Mouse (Mus musculus): Measurements from ENCODE around the gene Plekhg4. TPM values are rescaled to one million over a fixed set of nuclear protein-coding genes. Genes with fewer than 3 reads are reported as not detected.
A peak's percentile ranks its signal among the peaks of the same experiment; 100 is the strongest.

The Plekhg4 gene
- total RNA-seq, 1 experiment: 3.1 TPM

GRCm38 (mm10) chr8:105408331-105408730, 35.3 kb downstream of the Plekhg4 start:
- no peak for DNase-seq (ENCODE audit: low read depth, low spot score)
- Histone ChIP-seq H3K9me3 (ENCODE audit: control insufficient read depth, insufficient read depth, low read depth, low read length) (no peaks in the 10 kb centered on the region), H3K27ac (ENCODE audit: insufficient read depth, low read depth, low read length, poor library complexity, severe bottlenecking) (no peak overlapping the region), H3K4me1 (ENCODE audit: control insufficient read depth in 2 of 2, insufficient read depth in 2 of 2, low read length in 2 of 2, poor library complexity in 1 of 2) (no peaks in the 10 kb centered on the region), H3K4me3 (ENCODE audit: insufficient read depth in 1 of 2, low read depth in 1 of 2, low read length in 2 of 2, poor library complexity in 1 of 2, severe bottlenecking in 1 of 2) (no peak overlapping the region), H3K36me3 (ENCODE audit: control insufficient read depth, insufficient read depth, low read length, poor library complexity, severe bottlenecking) (no peaks in the 10 kb centered on the region), H3K9ac (ENCODE audit: insufficient read depth, low read depth, low read length, poor library complexity, severe bottlenecking) (no peak overlapping the region)
- TF ChIP-seq HCFC1 (IDR thresholded peaks at IDR 0.05; ENCODE audit: borderline replicate concordance, insufficient read depth, low read length) (no peak), ZNF384 (IDR thresholded peaks at IDR 0.05; ENCODE audit: low read depth, low read length) (no peak), ZC3H11A (IDR thresholded peaks at IDR 0.05; ENCODE audit: borderline replicate concordance, low read depth, low read length) (no peak), CHD2 (IDR thresholded peaks at IDR 0.05; ENCODE audit: low read depth, low read length) (no peak)
- in situ Hi-C loops (cut with MboI; ENCODE audit: low sequenced_read_pairs in 2 of 2, unreplicated experiment in 2 of 2): no loop called here

- no peak for TF ChIP-seq ZNF384 (IDR thresholded peaks at IDR 0.05; ENCODE audit: low read depth, low read length)
- no peak for TF ChIP-seq MAFK (IDR thresholded peaks at IDR 0.05; ENCODE audit: insufficient read depth, low read depth, low read length)
- no peak for TF ChIP-seq HCFC1 (IDR thresholded peaks at IDR 0.05; ENCODE audit: borderline replicate concordance, insufficient read depth, low read length)
- no peak for TF ChIP-seq CHD2 (IDR thresholded peaks at IDR 0.05; ENCODE audit: low read depth, low read length)
- TF ChIP-seq ZC3H11A (IDR thresholded peaks at IDR 0.05; ENCODE audit: borderline replicate concordance, low read depth, low read length): no peak
- peaks cover 0 to 3% of the 10 kb centered on the region in 2 experiments; a peak in 1 of 4 replicates for H3K4me1 ChIP-seq (ENCODE audit: control insufficient read depth in 2 of 2, insufficient read depth in 2 of 2, low read length in 2 of 2, poor library complexity in 1 of 2)
- no peak overlapping the region for H3K9ac ChIP-seq (ENCODE audit: insufficient read depth, low read depth, low read length, poor library complexity, severe bottlenecking)
- no peak overlapping the region for H3K27ac ChIP-seq (ENCODE audit: insufficient read depth, low read depth, low read length, poor library complexity, severe bottlenecking)
- H3K4me3 ChIP-seq (ENCODE audit: insufficient read depth in 1 of 2, low read depth in 1 of 2, low read length in 2 of 2, poor library complexity in 1 of 2, severe bottlenecking in 1 of 2): no peak overlapping the region
- H3K9me3 ChIP-seq (ENCODE audit: control insufficient read depth, insufficient read depth, low read depth, low read length): no peaks in the 10 kb centered on the region
- in situ Hi-C loops (cut with MboI; ENCODE audit: low sequenced_read_pairs in 2 of 2, unreplicated experiment in 2 of 2): no loop called here
- DNase-seq (ENCODE audit: low read depth, low spot score): no peak
- no peaks in the 10 kb centered on the region for H3K36me3 ChIP-seq (ENCODE audit: control insufficient read depth, insufficient read depth, low read length, poor library complexity, severe bottlenecking)
Observed at GRCm38 (mm10) chr8:105409947-105410346, 36.9 kb downstream of the Plekhg4 start.

GRCm38 (mm10) chr8:105413391-105413790, 40.3 kb downstream of the Plekhg4 start, which contains the start of the genes Kctd19 and Lrrc36:
TSS of gene Kctd19 (minus strand) at chr8:105413502.
TSS of gene Lrrc36 (plus strand) at chr8:105413571.
- no peaks in the 10 kb centered on the region for H3K9me3 ChIP-seq (ENCODE audit: control insufficient read depth, insufficient read depth, low read depth, low read length)
- H3K4me1 ChIP-seq (ENCODE audit: control insufficient read depth in 2 of 2, insufficient read depth in 2 of 2, low read length in 2 of 2, poor library complexity in 1 of 2): peaks cover 0 to 3% of the 10 kb centered on the region in 2 experiments; a peak in 1 of 4 replicates
- H3K36me3 ChIP-seq (ENCODE audit: control insufficient read depth, insufficient read depth, low read length, poor library complexity, severe bottlenecking): no peaks in the 10 kb centered on the region
- peak within 1 kb of the TSS; percentile 60 for H3K9ac ChIP-seq (ENCODE audit: insufficient read depth, low read depth, low read length, poor library complexity, severe bottlenecking)
- in situ Hi-C loops (cut with MboI; ENCODE audit: low sequenced_read_pairs in 2 of 2, unreplicated experiment in 2 of 2): no loop called here
- H3K4me3 ChIP-seq (ENCODE audit: insufficient read depth in 1 of 2, low read depth in 1 of 2, low read length in 2 of 2, poor library complexity in 1 of 2, severe bottlenecking in 1 of 2): peak within 1 kb of the TSS; percentile 41 to 64; a peak in 3 of 4 replicates
- DNase-seq (ENCODE audit: low read depth, low spot score): peak; percentile 83
- H3K27ac ChIP-seq (ENCODE audit: insufficient read depth, low read depth, low read length, poor library complexity, severe bottlenecking): no peak within 1 kb of the TSS
- peak; percentile 48; the same call in 1 of the 2 replicates for TF ChIP-seq HCFC1 (IDR thresholded peaks at IDR 0.05; ENCODE audit: borderline replicate concordance, insufficient read depth, low read length)
- TF ChIP-seq ZNF384 (IDR thresholded peaks at IDR 0.05; ENCODE audit: low read depth, low read length): no peak
- TF ChIP-seq MAFK (IDR thresholded peaks at IDR 0.05; ENCODE audit: insufficient read depth, low read depth, low read length): no peak
- TF ChIP-seq CHD2 (IDR thresholded peaks at IDR 0.05; ENCODE audit: low read depth, low read length): peak; percentile 77

GRCm38 (mm10) chr8:105418992-105419391, 45.9 kb downstream of the Plekhg4 start:
- in situ Hi-C loops (cut with MboI; ENCODE audit: low sequenced_read_pairs in 2 of 2, unreplicated experiment in 2 of 2): no loop called here
- H3K9me3 ChIP-seq (ENCODE audit: control insufficient read depth, insufficient read depth, low read depth, low read length): no peaks in the 10 kb centered on the region
- no peak overlapping the region for H3K9ac ChIP-seq (ENCODE audit: insufficient read depth, low read depth, low read length, poor library complexity, severe bottlenecking)
- H3K4me1 ChIP-seq (ENCODE audit: control insufficient read depth in 2 of 2, insufficient read depth in 2 of 2, low read length in 2 of 2, poor library complexity in 1 of 2): no peaks in the 10 kb centered on the region
- no peak overlapping the region for H3K27ac ChIP-seq (ENCODE audit: insufficient read depth, low read depth, low read length, poor library complexity, severe bottlenecking)
- TF ChIP-seq HCFC1 (IDR thresholded peaks at IDR 0.05; ENCODE audit: borderline replicate concordance, insufficient read depth, low read length): no peak
- TF ChIP-seq CHD2 (IDR thresholded peaks at IDR 0.05; ENCODE audit: low read depth, low read length): no peak
- no peak for TF ChIP-seq ZNF384 (IDR thresholded peaks at IDR 0.05; ENCODE audit: low read depth, low read length)
- TF ChIP-seq MAFK (IDR thresholded peaks at IDR 0.05; ENCODE audit: insufficient read depth, low read depth, low read length): no peak
- no peak for TF ChIP-seq ZC3H11A (IDR thresholded peaks at IDR 0.05; ENCODE audit: borderline replicate concordance, low read depth, low read length)
- H3K36me3 ChIP-seq (ENCODE audit: control insufficient read depth, insufficient read depth, low read length, poor library complexity, severe bottlenecking): no peaks in the 10 kb centered on the region
- DNase-seq (ENCODE audit: low read depth, low spot score): no peak
- no peak overlapping the region for H3K4me3 ChIP-seq (ENCODE audit: insufficient read depth in 1 of 2, low read depth in 1 of 2, low read length in 2 of 2, poor library complexity in 1 of 2, severe bottlenecking in 1 of 2)

- Histone ChIP-seq H3K36me3 (ENCODE audit: control insufficient read depth, insufficient read depth, low read length, poor library complexity, severe bottlenecking) (no peaks in the 10 kb centered on the region), H3K9ac (ENCODE audit: insufficient read depth, low read depth, low read length, poor library complexity, severe bottlenecking) (no peak overlapping the region), H3K4me1 (ENCODE audit: control insufficient read depth in 2 of 2, insufficient read depth in 2 of 2, low read length in 2 of 2, poor library complexity in 1 of 2) (no peaks in the 10 kb centered on the region), H3K27ac (ENCODE audit: insufficient read depth, low read depth, low read length, poor library complexity, severe bottlenecking) (no peak overlapping the region), H3K9me3 (ENCODE audit: control insufficient read depth, insufficient read depth, low read depth, low read length) (no peaks in the 10 kb centered on the region), H3K4me3 (ENCODE audit: insufficient read depth in 1 of 2, low read depth in 1 of 2, low read length in 2 of 2, poor library complexity in 1 of 2, severe bottlenecking in 1 of 2) (no peak overlapping the region)
- in situ Hi-C loops (cut with MboI; ENCODE audit: low sequenced_read_pairs in 2 of 2, unreplicated experiment in 2 of 2): no loop called here
- no peak for TF ChIP-seq ZNF384 (IDR thresholded peaks at IDR 0.05; ENCODE audit: low read depth, low read length)
- TF ChIP-seq HCFC1 (IDR thresholded peaks at IDR 0.05; ENCODE audit: borderline replicate concordance, insufficient read depth, low read length): no peak
- no peak for TF ChIP-seq ZC3H11A (IDR thresholded peaks at IDR 0.05; ENCODE audit: borderline replicate concordance, low read depth, low read length)
- TF ChIP-seq MAFK (IDR thresholded peaks at IDR 0.05; ENCODE audit: insufficient read depth, low read depth, low read length): no peak
- no peak for TF ChIP-seq CHD2 (IDR thresholded peaks at IDR 0.05; ENCODE audit: low read depth, low read length)
- no peak for DNase-seq (ENCODE audit: low read depth, low spot score)
Observed at GRCm38 (mm10) chr8:105419800-105420199, 46.7 kb downstream of the Plekhg4 start.

Data from ES-E14 (cell line).